Mouse (Mus musculus) midbrain, embryonic 10.5 days (tissue): ENCODE results near the gene Ak1. TPM values are rescaled to one million over a fixed set of nuclear protein-coding genes. Genes with fewer than 3 reads are reported as not detected.

Experiments
- DNase-seq: peaks from one replicate; pipeline ENCODE4 v3.0.0-alpha.2; 2017; ENCODE audit warnings: low spot score
- H3K27ac ChIP-seq: fragments of 300-500 bp; sonication (generic); replicated peaks from 2 replicates; pipeline ENCODE4 v1.5.1; 2016; ENCODE audit warnings: mild to moderate bottlenecking
- H3K27me3 ChIP-seq: fragments of 300-500 bp; sonication (generic); 2 replicates; pipeline ENCODE4 v1.6.1; 2016; ENCODE audit warnings: low read depth, mild to moderate bottlenecking; ENCODE audit not compliant: poor library complexity, severe bottlenecking
- H3K36me3 ChIP-seq: fragments of 300-500 bp; sonication (generic); 2 replicates; pipeline ENCODE4 v1.6.1; 2016; ENCODE audit warnings: mild to moderate bottlenecking, moderate library complexity
- H3K4me1 ChIP-seq: fragments of 300-500 bp; sonication (generic); 2 replicates; pipeline ENCODE4 v1.6.1; 2016
- H3K4me3 ChIP-seq: fragments of 300-500 bp; sonication (generic); 2 replicates; pipeline ENCODE4 v1.5.1; 2016; ENCODE audit warnings: mild to moderate bottlenecking, moderate library complexity
- H3K9me3 ChIP-seq: fragments of 300-500 bp; sonication (generic); replicated peaks from 2 replicates; pipeline ENCODE4 v1.6.1; 2016; ENCODE audit warnings: mild to moderate bottlenecking
- WGBS: fragments of 180-500 bp; shearing (Covaris S2); methylation state at CpG from one replicate; pipeline ENCODE4 v1.1.7; 2016; 5-methylcytosine and 5-hydroxymethylcytosine counted together
- polyA plus RNA-seq: library from polyadenylated mRNA; unstranded; fragments of >200 nt; fragmentation: Nextera tagmentation; extraction: Ambion mirVana; gene quantifications from 2 replicates; pipeline ENCODE4 v1.2.1, GENCODE M21; 2016

The Ak1 gene
- polyA plus RNA-seq, 1 experiment from 2014 or later, result 26.4 TPM

DNA sequence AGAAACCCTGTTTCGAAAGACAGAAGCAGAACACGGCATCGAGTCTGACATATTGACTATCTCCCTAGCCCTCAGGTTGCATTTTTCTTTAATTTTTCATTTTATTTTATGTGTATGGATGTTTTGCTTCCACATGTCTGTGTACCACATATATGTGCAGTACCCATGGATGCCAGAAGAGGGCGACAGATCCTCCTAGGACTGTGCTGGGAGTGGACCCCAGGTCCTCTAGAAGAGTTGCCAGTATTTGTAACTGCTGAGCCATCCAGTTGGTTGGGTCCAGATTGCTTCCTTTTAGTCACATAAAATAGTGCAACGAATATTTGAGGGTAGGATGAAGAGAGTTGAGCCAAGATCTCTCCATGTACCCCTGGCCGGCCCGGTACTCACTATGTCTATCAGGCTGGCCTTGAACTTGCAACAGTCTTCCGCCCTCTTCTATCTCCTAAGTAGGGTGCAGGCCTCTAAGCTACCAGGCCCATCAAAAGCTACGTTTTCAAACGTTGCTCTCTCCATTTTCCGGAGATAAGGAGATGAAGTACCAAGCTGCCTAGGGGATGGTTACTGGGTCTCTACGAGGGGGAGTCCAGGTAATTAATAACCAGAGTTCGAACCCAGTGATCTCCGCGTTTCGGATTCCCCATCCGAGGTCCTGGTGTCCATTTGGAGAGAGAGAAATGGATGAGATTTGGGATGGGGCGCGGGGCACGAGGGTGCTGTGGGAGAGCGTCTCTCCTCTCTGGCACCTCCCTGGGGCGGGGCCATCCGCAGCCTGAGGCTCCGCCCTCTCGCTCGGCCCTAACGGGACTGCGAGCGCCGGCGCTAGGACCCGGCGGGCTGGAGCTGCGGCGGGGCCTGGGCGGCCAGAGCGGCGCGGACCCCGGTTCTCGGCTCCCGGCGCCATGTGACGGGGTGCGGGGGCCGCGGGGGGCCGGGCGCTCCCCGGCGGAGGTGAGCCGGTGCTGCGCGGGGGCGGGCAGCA is 15.1 kb upstream of the Ak1 start:
- Histone ChIP-seq H3K4me3 (peak overlapping the region; percentile 78), H3K4me1 (peaks cover 52% of the 10 kb centered on the region), H3K36me3 (no peaks in the 10 kb centered on the region), H3K27ac (peak overlapping the region; percentile 89), H3K9me3 (no peaks in the 10 kb centered on the region), H3K27me3 (peaks cover 12% of the 10 kb centered on the region)
- 12% methylated on average over 55 of the region's 55 CpGs for WGBS
- DNase-seq, result peak; percentile 83

DNA sequence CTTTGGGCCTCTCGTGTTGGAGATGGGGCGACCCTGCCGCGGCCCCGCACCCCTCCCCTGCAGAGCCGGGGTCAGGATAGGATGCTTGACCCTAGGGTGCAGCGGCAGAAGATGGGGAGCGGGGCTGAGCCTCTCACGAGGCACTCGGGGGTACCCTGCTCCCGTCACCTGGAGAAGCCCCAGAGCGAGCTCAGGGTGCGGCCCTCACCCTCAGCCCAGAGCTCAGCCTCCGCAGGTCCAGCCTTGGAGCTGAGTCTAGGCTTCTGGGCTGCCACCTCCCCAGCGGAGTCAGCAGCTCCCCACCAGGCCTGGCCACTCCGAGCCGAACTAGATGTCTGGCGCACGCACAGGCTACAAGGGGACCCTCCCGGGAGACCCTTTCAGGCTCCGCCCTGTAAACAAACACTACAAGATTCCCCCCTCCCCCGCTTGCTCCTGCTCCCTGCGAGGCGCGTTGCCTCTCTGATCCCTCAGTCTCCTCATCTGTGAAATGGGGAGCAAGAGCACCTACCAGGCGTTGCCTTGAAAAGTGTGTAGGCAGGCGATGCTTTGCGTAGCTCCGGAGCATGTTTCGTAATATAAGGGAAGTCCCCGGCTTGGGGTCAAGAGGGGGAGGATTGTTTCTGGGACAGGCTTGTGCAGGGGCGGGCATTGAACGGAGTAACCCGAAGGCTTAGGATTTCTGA is 14.2 kb upstream of the Ak1 start:
- WGBS, result 7% methylated on average over 34 of the region's 34 CpGs
- H3K4me3 ChIP-seq, result peak overlapping the region; percentile 78
- peaks cover 42% of the 10 kb centered on the region for H3K4me1 ChIP-seq
- H3K27ac ChIP-seq, result peak overlapping the region; percentile 89
- H3K9me3 ChIP-seq, result no peaks in the 10 kb centered on the region
- peaks cover 12% of the 10 kb centered on the region for H3K27me3 ChIP-seq
- peak; percentile 58 for DNase-seq
- H3K36me3 ChIP-seq, result peaks cover 3% of the 10 kb centered on the region; the same call in 1 of the 2 replicates

DNA sequence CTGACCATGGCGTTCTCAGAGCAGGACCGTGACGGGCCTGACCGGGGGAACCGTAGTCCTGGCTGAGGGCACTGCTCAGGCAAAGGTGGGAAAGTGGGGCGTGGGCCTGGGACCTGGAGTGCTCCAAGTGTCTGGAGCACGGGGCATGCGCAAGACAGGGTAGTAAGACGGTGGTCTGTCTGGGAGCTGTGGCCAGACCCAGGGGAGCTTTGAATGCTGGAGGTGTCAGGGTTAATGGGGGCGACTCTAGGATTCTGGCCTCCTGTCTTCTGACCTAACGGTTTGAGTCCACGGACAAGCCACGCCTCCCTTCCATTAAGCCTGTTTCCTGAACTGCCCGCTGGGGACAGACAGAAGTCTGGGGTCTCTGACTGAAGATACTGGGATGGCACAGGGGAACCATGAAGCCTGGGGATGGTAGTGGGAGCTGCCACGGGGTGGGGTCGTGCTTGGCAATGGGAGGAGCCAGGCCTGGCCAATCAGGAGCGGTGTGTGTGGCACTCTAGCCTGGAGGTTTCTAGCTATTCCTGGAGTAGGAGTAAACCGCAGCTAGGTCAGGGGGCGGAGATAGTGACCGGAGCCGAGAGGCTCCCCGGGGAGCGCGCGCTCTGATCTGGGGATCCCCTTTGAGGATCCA is 13.3 kb upstream of the Ak1 start:
- DNase-seq, result peak; percentile 70
- H3K27ac ChIP-seq, result peak overlapping the region; percentile 29; the same call in 1 of the 2 replicates
- H3K9me3 ChIP-seq, result no peaks in the 10 kb centered on the region
- H3K27me3 ChIP-seq, result peaks cover 12% of the 10 kb centered on the region
- WGBS, result 9% methylated on average over 25 of the region's 25 CpGs
- H3K4me1 ChIP-seq, result peaks cover 38% of the 10 kb centered on the region
- H3K36me3 ChIP-seq, result peaks cover 10% of the 10 kb centered on the region; the same call in 1 of the 2 replicates
- H3K4me3 ChIP-seq, result peak overlapping the region; percentile 78

DNA sequence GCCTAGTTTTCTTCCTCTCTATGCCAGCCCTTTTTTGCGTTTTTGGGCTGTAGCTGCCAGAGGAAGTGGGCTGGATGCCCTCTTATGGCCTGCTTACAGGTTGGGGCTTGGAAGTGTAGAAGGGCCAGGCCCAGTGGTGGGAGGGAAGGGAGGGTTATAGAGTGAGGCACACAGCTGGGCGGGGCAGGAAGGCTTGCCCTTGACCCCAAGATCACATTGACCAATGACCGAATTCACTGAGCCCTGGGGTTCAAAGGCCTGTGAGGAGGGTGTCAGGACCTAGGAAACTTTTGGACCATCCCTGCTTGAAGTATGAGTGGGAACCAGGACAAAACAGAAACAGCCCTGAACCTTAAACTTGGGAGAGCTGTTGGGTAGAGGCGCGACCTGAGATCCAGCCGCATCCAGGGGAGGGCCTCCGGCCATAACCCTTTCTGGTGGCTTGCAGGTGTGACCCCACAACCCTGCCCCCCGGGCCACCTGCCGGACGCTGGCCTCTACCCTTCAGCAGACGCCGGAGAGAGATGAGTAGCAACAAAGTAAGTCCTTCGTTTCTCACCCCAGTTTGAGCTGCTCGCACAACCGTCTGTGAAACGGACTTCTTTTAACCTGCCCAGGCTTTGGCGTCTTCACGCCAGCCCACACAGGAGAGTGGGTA is 12.7 kb upstream of the Ak1 start:
- H3K36me3 ChIP-seq, result peaks cover 12% of the 10 kb centered on the region; the same call in 1 of the 2 replicates
- peak overlapping the region; percentile 29; the same call in 1 of the 2 replicates for H3K27ac ChIP-seq
- peaks cover 38% of the 10 kb centered on the region for H3K4me1 ChIP-seq
- H3K9me3 ChIP-seq, result no peaks in the 10 kb centered on the region
- H3K4me3 ChIP-seq, result peak overlapping the region; percentile 78
- DNase-seq, result no peak
- WGBS, result 43% methylated on average over 18 of the region's 18 CpGs
- peaks cover 12% of the 10 kb centered on the region for H3K27me3 ChIP-seq

DNA sequence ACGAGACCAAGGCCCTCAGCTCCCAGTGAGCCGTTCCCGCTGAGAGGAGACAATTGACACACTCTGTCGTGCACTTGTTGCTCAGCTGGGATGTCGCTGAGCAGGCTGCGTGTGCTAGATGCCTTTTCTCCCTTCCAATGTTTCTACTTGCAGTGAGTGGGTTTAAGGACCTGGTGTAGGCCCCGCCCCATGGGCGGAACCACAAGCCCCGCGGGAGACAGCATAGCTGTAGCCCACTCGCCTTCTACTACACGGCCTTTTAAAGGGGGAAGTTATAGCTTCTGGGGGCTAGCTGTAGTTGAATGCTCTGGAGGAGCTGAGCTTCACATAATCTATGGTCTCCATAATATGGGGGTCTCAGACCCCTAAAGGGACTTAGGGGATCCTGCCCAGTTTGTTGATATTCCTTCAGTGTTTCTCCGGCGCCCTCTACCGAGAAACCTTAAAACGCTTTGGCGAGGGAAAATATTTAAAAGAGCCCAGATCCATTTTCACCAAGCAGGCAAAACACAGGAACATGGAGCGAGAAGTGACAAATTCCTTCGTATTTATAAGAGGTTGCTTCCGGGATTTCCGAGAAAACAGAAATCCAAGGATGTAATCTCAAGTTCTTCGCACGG is 10.8 kb upstream of the Ak1 start:
- DNase-seq, result no peak
- Histone ChIP-seq H3K9me3 (no peaks in the 10 kb centered on the region), H3K27ac (0 out of 2 replicates have a peak overlapping the region, but pooled peaks have one; percentile 39), H3K36me3 (peaks cover 25% of the 10 kb centered on the region), H3K4me3 (peak overlapping the region; percentile 49), H3K27me3 (peaks cover 12% of the 10 kb centered on the region), H3K4me1 (peaks cover 38% of the 10 kb centered on the region)
- 21% methylated on average over 23 of the region's 23 CpGs for WGBS

DNA sequence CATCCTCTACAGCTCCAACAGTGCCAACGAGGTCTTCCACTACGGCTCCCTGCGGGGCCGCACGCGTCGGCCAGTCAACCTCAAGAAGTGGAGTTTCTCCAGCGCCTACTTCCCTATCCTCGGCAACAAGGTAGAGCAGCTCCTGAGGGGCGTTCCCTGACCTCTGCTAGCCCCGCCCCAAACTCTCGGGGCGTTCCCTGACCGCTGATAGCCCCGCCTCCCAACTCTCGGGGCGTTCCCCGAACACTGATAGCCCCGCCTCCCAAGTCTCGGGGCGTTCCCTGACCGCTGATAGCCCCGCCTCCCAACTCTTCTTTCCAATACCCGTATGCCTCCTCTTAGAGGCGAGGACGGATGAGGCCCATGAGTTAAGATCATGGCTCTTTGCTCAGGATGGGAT is 9.3 kb upstream of the Ak1 start:
- H3K27me3 ChIP-seq, result peaks cover 11% of the 10 kb centered on the region
- DNase-seq, result no peak
- 68% methylated on average over 26 of the region's 26 CpGs for WGBS
- H3K9me3 ChIP-seq, result no peaks in the 10 kb centered on the region
- peaks cover 28% of the 10 kb centered on the region for H3K4me1 ChIP-seq
- no peak overlapping the region for H3K4me3 ChIP-seq
- H3K27ac ChIP-seq, result no peak overlapping the region
- peaks cover 33% of the 10 kb centered on the region for H3K36me3 ChIP-seq

DNA sequence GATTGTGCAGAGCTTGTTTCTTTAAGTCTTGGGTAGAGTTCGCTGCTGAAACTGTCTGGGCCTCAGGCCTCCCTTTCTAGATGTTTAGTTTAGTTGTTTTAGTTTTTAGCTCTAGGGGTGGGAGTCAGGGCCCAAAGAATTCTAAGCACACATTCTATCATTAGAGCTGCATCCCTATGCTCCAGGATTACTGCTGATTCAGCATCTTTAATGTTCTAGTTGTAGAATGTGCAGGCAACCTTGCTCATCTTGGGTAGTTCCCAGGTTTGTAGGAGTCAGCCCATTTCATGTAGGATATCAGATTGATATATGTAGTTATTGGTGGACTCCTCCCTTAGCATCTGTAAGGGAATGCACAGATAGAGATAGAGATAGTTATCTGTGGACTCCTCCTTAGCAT is 4.4 kb upstream of the Ak1 start:
- peaks cover 38% of the 10 kb centered on the region for H3K36me3 ChIP-seq
- no peak overlapping the region for H3K27ac ChIP-seq
- H3K4me3 ChIP-seq, result no peak overlapping the region
- H3K9me3 ChIP-seq, result no peaks in the 10 kb centered on the region
- H3K27me3 ChIP-seq, result no peaks in the 10 kb centered on the region
- no peak for DNase-seq
- H3K4me1 ChIP-seq, result peaks cover 38% of the 10 kb centered on the region
- WGBS, result 92% methylated on average over 1 of the region's 1 CpGs

DNA sequence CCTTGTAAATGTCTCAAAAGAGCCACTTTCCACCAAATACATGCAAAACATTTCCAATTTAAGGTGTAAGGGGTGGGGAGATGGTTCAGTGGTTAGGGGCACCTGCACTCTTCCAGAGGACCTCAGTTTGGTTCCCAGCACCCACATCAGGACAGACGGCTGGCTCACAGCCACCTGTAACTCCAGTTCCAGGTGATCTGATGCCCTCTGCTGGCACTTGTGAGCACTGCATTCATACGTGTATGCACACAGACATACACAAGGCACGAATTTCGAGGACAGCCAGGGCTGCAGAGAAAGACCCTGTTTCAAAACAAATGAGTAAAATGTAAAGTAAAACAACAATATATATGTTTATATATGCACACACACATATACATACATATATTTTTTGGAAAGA is 4.0 kb upstream of the Ak1 start:
- no peak for DNase-seq
- H3K27ac ChIP-seq, result no peak overlapping the region
- H3K27me3 ChIP-seq, result no peaks in the 10 kb centered on the region
- no peak overlapping the region for H3K4me3 ChIP-seq
- no peaks in the 10 kb centered on the region for H3K9me3 ChIP-seq
- WGBS, result 93% methylated on average over 4 of the region's 4 CpGs
- H3K36me3 ChIP-seq, result peaks cover 34% of the 10 kb centered on the region
- H3K4me1 ChIP-seq, result peaks cover 38% of the 10 kb centered on the region

DNA sequence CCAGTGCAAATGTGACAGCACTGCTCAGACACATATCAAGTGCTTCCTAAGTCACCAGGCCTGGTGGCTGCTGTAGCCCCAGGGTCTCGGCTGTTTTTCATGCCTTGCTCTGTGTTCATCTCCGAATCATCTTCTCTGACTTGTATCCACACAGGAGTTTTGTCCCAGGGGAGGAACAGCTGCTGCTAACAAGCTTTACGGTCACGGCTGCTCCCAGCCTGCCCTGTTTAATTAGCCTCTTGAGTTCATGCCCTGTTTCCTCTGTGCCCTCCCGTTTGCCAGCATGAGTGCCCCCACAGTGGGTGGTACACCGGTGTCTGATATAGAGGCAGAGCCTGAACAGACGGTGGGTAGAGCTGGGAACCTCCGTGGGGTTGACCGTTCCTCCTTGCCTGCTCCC is 3.5 kb upstream of the Ak1 start:
- Histone ChIP-seq H3K4me3 (no peak overlapping the region), H3K4me1 (peaks cover 38% of the 10 kb centered on the region), H3K9me3 (no peaks in the 10 kb centered on the region), H3K36me3 (peaks cover 30% of the 10 kb centered on the region), H3K27ac (no peak overlapping the region), H3K27me3 (no peaks in the 10 kb centered on the region)
- whole genome bisulfite sequencing, result 80% methylated on average over 9 of the region's 9 CpGs
- DNase-seq, result no peak

DNA sequence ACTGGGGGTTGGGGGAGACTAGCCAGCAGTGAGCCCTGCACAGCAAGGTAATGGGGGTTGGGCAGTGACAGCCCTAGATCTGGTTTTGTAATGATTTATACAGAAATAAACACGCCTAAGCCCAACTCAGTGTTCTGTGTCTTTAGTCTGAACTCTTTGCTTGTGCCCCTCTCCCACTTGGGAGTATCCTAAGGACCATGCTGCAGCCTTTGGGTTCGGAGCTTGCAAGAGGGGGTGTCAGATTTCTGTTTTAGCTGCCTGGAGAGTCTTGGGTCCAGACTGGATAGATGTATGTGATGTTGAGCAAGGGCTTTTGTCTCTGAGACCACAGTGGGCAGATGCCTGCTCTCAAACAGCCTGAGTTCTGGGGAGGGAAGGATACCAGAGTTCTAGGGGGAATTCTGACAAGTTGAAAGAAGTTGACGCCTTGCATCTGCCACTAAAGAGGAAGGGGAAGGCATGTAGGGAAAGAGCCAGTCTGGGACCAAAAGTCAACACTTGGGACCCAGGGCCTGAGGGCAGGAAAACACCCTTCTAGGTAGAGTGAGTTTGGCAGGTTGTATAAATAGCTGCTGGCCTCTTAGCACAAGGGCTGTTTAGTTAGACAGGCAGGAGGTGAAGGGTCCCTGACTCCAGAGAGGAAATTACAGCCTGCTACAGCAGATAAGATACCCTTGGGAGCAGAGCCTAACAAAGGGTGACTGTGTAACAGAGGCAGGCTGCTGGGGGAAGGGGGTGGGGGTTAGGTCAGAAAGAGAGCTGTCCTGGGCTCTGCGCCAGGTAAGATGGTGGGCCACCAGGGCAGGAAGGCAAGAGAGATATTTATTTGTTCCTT is 659 bp upstream of the Ak1 start:
- no peaks in the 10 kb centered on the region for H3K27me3 ChIP-seq
- DNase-seq, result no peak
- H3K4me3 ChIP-seq, result no peak overlapping the region
- peaks cover 12% of the 10 kb centered on the region for H3K36me3 ChIP-seq
- WGBS, result 46% methylated on average over 4 of the region's 4 CpGs
- H3K27ac ChIP-seq, result peak overlapping the region; percentile 65
- no peaks in the 10 kb centered on the region for H3K9me3 ChIP-seq
- peaks cover 55% of the 10 kb centered on the region for H3K4me1 ChIP-seq

DNA sequence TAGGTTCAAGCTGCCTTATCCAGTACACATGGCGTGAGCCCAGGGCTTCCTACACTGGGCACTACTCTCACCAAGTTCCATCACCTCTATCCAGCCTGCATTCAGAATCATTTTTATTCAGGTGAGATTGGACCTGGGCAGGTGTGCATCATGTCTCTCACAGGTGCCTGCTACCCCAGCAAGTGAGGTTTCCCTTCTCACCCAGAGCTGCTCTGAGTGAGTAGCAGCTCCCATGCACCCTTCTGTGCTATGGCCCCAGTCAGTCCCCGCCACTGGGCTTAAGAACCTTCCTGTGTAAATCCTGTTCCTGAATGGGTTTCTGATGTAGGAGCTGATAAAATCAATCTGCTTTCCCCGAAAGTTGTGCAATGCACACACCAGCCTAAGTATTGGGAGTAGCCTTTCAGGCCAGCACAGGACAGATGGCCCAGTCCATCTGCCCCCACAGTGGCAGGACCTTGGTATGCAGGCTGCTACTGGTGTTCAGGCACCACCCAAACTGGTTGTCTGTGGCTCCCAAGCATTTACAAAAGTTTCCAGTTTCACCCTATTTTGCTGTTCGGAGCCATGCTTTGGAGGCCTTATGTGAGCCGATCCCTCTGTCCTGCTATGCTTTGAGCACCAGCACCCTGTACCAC is 2.7 kb downstream of the Ak1 start:
- no peak for DNase-seq
- peak overlapping the region; percentile 87; the same call in 1 of the 2 replicates for H3K27ac ChIP-seq
- H3K4me1 ChIP-seq, result peaks cover 74% of the 10 kb centered on the region

More for the DNA sequence above, 2.7 kb downstream of the Ak1 start:
- H3K9me3 ChIP-seq, result no peaks in the 10 kb centered on the region
- H3K36me3 ChIP-seq, result no peaks in the 10 kb centered on the region
- WGBS, result 76% methylated on average over 5 of the region's 5 CpGs
- H3K4me3 ChIP-seq, result no peak overlapping the region
- H3K27me3 ChIP-seq, result no peaks in the 10 kb centered on the region
